Mouse (Mus musculus) CH12.LX (cell line): ENCODE data around the gene Tssk2. TPM values are rescaled to one million over a fixed set of nuclear protein-coding genes. Genes with fewer than 3 reads are reported as not detected.
A peak's percentile ranks its signal among the peaks of the same experiment; 100 is the strongest.

Experiments
- DNase-seq: peaks from one replicate; pipeline ENCODE4 v3.0.0-alpha.2; 2013; ENCODE audit errors: extremely low read depth
- H3K27ac ChIP-seq: 2 replicates; pipeline ENCODE4 v1.5.1; 2012; ENCODE audit warnings: low read depth, mild to moderate bottlenecking, control low read depth, moderate library complexity; ENCODE audit not compliant: insufficient read depth
- H3K27me3 ChIP-seq: replicated peaks from 2 replicates; pipeline ENCODE3; 2012; ENCODE audit warnings: inconsistent platforms
- H3K36me3 ChIP-seq, 2 experiments: replicated peaks in 1 of 2; 2 replicates each; pipeline versions ENCODE3 to v1.6.1; 2012; ENCODE audit warnings: inconsistent platforms in 1 of 2, low read length in 1 of 2, mild to moderate bottlenecking in 1 of 2, mixed read lengths in 1 of 2, moderate library complexity in 1 of 2; ENCODE audit not compliant: control insufficient read depth in 1 of 2, insufficient read depth in 1 of 2
- H3K4me1 ChIP-seq, 2 experiments: 2 replicates each; pipeline ENCODE4 v1.6.1; 2012; ENCODE audit warnings: inconsistent platforms in 1 of 2, moderate library complexity in 1 of 2; ENCODE audit not compliant: insufficient read depth in 2 of 2, control insufficient read depth in 1 of 2
- H3K4me2 ChIP-seq: 2 replicates; pipeline ENCODE4 v1.6.1; 2012; ENCODE audit warnings: low read depth, mild to moderate bottlenecking, control low read depth; ENCODE audit not compliant: poor library complexity, insufficient read depth, severe bottlenecking
- H3K4me3 ChIP-seq, 3 experiments: fragments of 150-350 bp in 1 of 3; sonication (generic) in 1 of 3; replicated peaks in 1 of 3; 2 replicates each; pipeline versions ENCODE3 to v1.5.1; 2011 to 2012; ENCODE audit warnings: low read depth in 2 of 3, low read length in 2 of 3, mild to moderate bottlenecking in 2 of 3, moderate library complexity in 2 of 3, control low read depth in 1 of 3, improper control_type of control experiment in 1 of 3, inconsistent platforms in 1 of 3, mixed read lengths in 1 of 3; ENCODE audit not compliant: poor library complexity in 1 of 3
- H3K79me2 ChIP-seq: replicated peaks from 2 replicates; pipeline ENCODE4 v1.6.1; 2012; ENCODE audit warnings: mild to moderate bottlenecking, moderate library complexity; ENCODE audit not compliant: control insufficient read depth, poor library complexity, insufficient read depth, severe bottlenecking; ENCODE audit errors: extremely low read depth
- H3K9ac ChIP-seq: 2 replicates; pipeline ENCODE4 v1.6.1; 2012; ENCODE audit warnings: low read depth, mild to moderate bottlenecking, control low read depth, moderate library complexity; ENCODE audit not compliant: insufficient read depth
- H3K9me3 ChIP-seq: replicated peaks from 2 replicates; pipeline ENCODE3; 2012; ENCODE audit warnings: low read length, inconsistent platforms, mixed read lengths
- CHD2 ChIP-seq: IDR thresholded peaks from 2 replicates; pipeline ENCODE4 v1.6.1; 2011; ENCODE audit warnings: low read length, improper control_type of control experiment
- CTCF ChIP-seq, 2 experiments: IDR thresholded peaks in 1 of 2; conservative IDR thresholded peaks in 1 of 2; 2 replicates each; pipeline ENCODE4 v1.5.1; 2011 to 2012; ENCODE audit warnings: low read depth in 2 of 2, low read length in 2 of 2, improper control_type of control experiment in 1 of 2, inconsistent platforms in 1 of 2, mild to moderate bottlenecking in 1 of 2, moderate library complexity in 1 of 2
- ELF1 ChIP-seq: IDR thresholded peaks from 2 replicates; pipeline ENCODE4 v1.6.1; 2014; ENCODE audit warnings: low read depth, mild to moderate bottlenecking, inconsistent platforms, low read length, improper control_type of control experiment
- EP300 ChIP-seq: IDR thresholded peaks from 2 replicates; pipeline ENCODE4 v1.6.1; 2011; ENCODE audit warnings: low read length, improper control_type of control experiment
- GABPA ChIP-seq: IDR thresholded peaks from 2 replicates; pipeline ENCODE4 v1.6.1; 2012; ENCODE audit warnings: low read depth, low read length, improper control_type of control experiment, inconsistent platforms; ENCODE audit not compliant: insufficient replicate concordance
- HCFC1 ChIP-seq: IDR thresholded peaks from 2 replicates; pipeline ENCODE4 v1.6.1; 2012; ENCODE audit warnings: low read depth, mild to moderate bottlenecking, inconsistent platforms, low read length, improper control_type of control experiment
- MAZ ChIP-seq: IDR thresholded peaks from 2 replicates; pipeline ENCODE4 v1.6.1; 2012; ENCODE audit warnings: low read depth, mild to moderate bottlenecking, inconsistent platforms, low read length, improper control_type of control experiment, moderate library complexity
- MEF2A ChIP-seq: IDR thresholded peaks from 2 replicates; pipeline ENCODE4 v1.6.1; 2014; ENCODE audit warnings: low read depth, mild to moderate bottlenecking, inconsistent platforms, low read length, improper control_type of control experiment, borderline replicate concordance
- MXI1 ChIP-seq: IDR thresholded peaks from 2 replicates; pipeline ENCODE4 v1.6.1; 2011; ENCODE audit warnings: mild to moderate bottlenecking, low read depth, low read length, improper control_type of control experiment
- NELFE ChIP-seq: IDR thresholded peaks from 2 replicates; pipeline ENCODE4 v1.6.1; 2011; ENCODE audit warnings: low read depth, low read length, improper control_type of control experiment
- NRF1 ChIP-seq: IDR thresholded peaks from 2 replicates; pipeline ENCODE4 v1.6.1; 2014; ENCODE audit warnings: low read depth, mild to moderate bottlenecking, inconsistent platforms, low read length, improper control_type of control experiment, moderate library complexity
- PAX5 ChIP-seq: IDR thresholded peaks from 2 replicates; pipeline ENCODE4 v1.6.1; 2012; ENCODE audit warnings: low read length, inconsistent platforms, mixed read lengths
- POLR2A ChIP-seq: IDR thresholded peaks from 2 replicates; pipeline ENCODE4 v1.6.1; 2011; ENCODE audit warnings: low read depth, mild to moderate bottlenecking, improper control_type of control experiment, low read length
- RAD21 ChIP-seq: IDR thresholded peaks from 2 replicates; pipeline ENCODE4 v1.6.1; 2011; ENCODE audit warnings: low read depth, mild to moderate bottlenecking, low read length, improper control_type of control experiment, moderate library complexity
- RCOR1 ChIP-seq: conservative IDR thresholded peaks from 2 replicates; pipeline ENCODE4 v1.6.1; 2012; ENCODE audit warnings: low read depth, mild to moderate bottlenecking, inconsistent platforms, low read length, improper control_type of control experiment
- SIN3A ChIP-seq: IDR thresholded peaks from 2 replicates; pipeline ENCODE4 v1.6.1; 2012; ENCODE audit warnings: low read length, improper control_type of control experiment, inconsistent platforms
- TBP ChIP-seq: conservative IDR thresholded peaks from 2 replicates; pipeline ENCODE4 v1.6.1; 2011; ENCODE audit warnings: low read depth, low read length, improper control_type of control experiment
- TCF12 ChIP-seq: IDR thresholded peaks from 2 replicates; pipeline ENCODE4 v1.6.1; 2014; ENCODE audit warnings: low read depth, mild to moderate bottlenecking, inconsistent platforms, low read length, improper control_type of control experiment
- UBTF ChIP-seq: IDR thresholded peaks from 2 replicates; pipeline ENCODE4 v1.6.1; 2012; ENCODE audit warnings: low read depth, mild to moderate bottlenecking, inconsistent platforms, low read length, improper control_type of control experiment, moderate library complexity
- USF1 ChIP-seq: IDR thresholded peaks from 2 replicates; pipeline ENCODE4 v1.6.1; 2014; ENCODE audit warnings: low read depth, mild to moderate bottlenecking, inconsistent platforms, low read length, improper control_type of control experiment
- ZC3H11A ChIP-seq: IDR thresholded peaks from 2 replicates; pipeline ENCODE4 v1.6.1; 2012; ENCODE audit warnings: low read depth, mild to moderate bottlenecking, inconsistent platforms, low read length, improper control_type of control experiment
- ZKSCAN1 ChIP-seq: IDR thresholded peaks from 2 replicates; pipeline ENCODE4 v1.6.1; 2012; ENCODE audit warnings: low read depth, inconsistent platforms, low read length, improper control_type of control experiment, borderline replicate concordance
- ZNF384 ChIP-seq: IDR thresholded peaks from 2 replicates; pipeline ENCODE4 v1.6.1; 2012; ENCODE audit warnings: low read depth, low read length, improper control_type of control experiment, inconsistent platforms
- dilution Hi-C: fragments of 300-500 bp; cut with MboI; formaldehyde crosslinking; loops from 2 replicates; pipeline ENCODE4 v1.14.3; 2020; ENCODE audit warnings: low sequenced_read_pairs; ENCODE audit not compliant: extremely low pct_unique_long_range_greater_than_20kb, extremely low pct_ligation_motif_present
- in situ Hi-C: fragments of 300-500 bp; cut with MboI; formaldehyde crosslinking; loops from 3 replicates; pipeline ENCODE4 v1.14.3; 2019; ENCODE audit warnings: low sequenced_read_pairs, low pct_ligation_motif_present, low pct_unique_long_range_greater_than_20kb, mixed read lengths
- polyA plus RNA-seq: library from polyadenylated mRNA; unstranded; fragments of >175 nt; gene quantifications from 2 replicates; pipeline ENCODE4 v1.2.1, GENCODE M21; 2012; ENCODE audit warnings: low read depth; ENCODE audit not compliant: insufficient read length
- total RNA-seq, 2 experiments: library from RNA; depleted of rRNA; stranded (reverse); fragments of 300-350 nt in 1 of 2; fragments of >200 nt in 1 of 2; gene quantifications; 2 replicates each; pipeline ENCODE4 v1.2.3; 2012 to 2014

The Tssk2 gene
- total and polyA plus RNA-seq, 3 experiments: 0.21 TPM; not detected in 2

DNA sequence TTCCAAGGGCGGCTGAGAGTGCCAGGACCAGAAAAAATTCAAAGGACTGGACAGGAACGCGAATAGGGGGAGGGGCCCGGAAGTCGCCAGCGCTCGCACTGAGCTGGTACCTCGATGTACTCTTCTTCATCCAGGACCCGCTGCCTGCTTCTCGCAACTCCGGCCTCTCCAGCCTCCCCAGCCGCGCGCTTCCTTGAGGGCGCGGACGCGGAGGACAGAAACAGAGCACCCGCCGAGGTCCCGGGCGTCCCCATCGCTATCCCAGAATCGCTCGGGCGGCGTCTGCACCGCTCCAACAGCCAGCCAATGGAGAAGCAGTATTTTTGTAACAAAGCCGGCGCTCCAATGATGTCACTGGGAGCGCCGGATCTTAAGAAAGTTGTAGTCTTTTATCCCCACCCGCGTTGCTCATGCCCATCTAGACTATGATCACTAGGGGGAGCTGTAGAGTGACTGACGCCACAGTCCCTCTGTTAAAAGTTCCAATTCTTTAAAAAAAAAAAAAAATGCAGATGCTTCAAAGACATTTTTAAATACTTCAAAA lies 12.7 kb downstream of the Tssk2 start, which contains the start of gene Ess2 (continued):
- TF ChIP-seq USF1 (no peak), MEF2A (peak; percentile 77), GABPA (peak; percentile 56; the same call in 1 of the 2 replicates), CHD2 (peak; percentile 87), POLR2A (peak; percentile 92), ZC3H11A (no peak), EP300 (no peak), ZKSCAN1 (no peak), TBP (peak; percentile 75), RCOR1 (0 out of 2 replicates have a peak, but pooled peaks have one; percentile 42), TCF12 (peak; percentile 64; the same call in 1 of the 2 replicates), MAZ (peak; percentile 61; the same call in 1 of the 2 replicates), SIN3A (peak; percentile 98), ELF1 (peak; percentile 91)

DNA sequence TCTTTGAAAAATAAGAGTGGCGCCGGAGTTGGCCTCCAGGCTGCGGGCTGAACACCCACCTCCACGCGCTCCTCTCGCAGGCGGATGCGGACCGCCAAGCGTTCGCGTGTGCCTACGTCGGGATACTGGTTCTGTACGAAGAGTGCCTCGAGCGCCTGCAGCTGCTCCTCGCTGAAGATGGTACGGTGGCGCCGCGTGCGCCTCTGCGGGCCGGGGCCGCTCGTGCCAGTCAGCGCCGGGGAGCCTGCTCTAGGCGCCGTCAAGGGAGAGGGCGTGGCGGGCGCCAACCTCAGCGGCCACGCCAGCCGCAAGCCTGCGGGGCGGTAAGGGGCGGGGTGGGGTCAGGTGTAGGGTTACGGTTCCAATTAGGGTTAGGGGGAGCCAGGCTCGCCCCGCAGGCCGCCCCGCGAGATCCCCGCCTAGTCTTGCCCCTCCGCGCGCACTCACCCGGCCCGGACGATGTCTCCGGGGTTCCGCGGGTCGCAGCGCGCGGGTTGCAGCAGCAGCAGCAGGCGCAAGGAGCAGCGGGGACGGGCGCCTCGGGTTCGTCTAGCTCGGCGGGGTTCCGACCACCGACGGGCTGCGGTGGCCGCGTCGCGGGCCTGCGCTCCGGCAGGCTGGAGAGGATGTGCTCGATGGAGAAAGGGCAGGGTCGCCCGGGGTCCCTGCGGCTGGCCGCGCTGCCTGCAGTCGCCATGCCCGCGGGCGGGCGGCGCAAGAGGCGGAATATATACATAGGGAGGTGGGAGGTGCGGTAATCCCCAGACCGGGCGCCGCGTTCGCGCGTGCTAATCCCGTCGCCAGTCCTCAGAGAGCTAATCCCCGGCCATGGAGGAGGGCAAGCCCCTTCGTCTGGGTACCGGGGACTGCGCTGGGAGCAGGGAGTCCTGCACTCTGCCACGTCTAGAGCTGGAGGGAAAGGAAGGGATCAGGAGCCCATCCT lies 16.1 kb downstream of the Tssk2 start, which contains the start of gene Gsc2:
Gsc2 (minus strand) TSS at position 753 of the 943 bp plus-strand sequence.
- H3K9ac ChIP-seq: no peak within 1 kb of the TSS
- peaks cover 14% of the 10 kb centered on the region for H3K79me2 ChIP-seq
- no peak for DNase-seq
- H3K36me3 ChIP-seq: peaks cover 0 to 5% of the 10 kb centered on the region in 2 experiments
- no peak within 1 kb of the TSS for H3K4me3 ChIP-seq
- no peak within 1 kb of the TSS for H3K4me2 ChIP-seq
- TF ChIP-seq RCOR1: no peak
- TF ChIP-seq HCFC1: no peak
- no peak for TF ChIP-seq PAX5
- no peak for TF ChIP-seq NRF1
- no peak for TF ChIP-seq MEF2A
- TF ChIP-seq ELF1: no peak
- no peak for TF ChIP-seq NELFE
- TF ChIP-seq CTCF (conservative IDR thresholded peaks at IDR 0.05 in 1 of 2, IDR thresholded peaks at IDR 0.05 in 1 of 2; ENCODE audit: low read depth in 2 of 2, low read length in 2 of 2): no peak
- TF ChIP-seq ZNF384: no peak
- no peak for TF ChIP-seq USF1
- TF ChIP-seq ZKSCAN1: no peak
- TF ChIP-seq CHD2: no peak
- no peak for TF ChIP-seq UBTF
- no peak for TF ChIP-seq MXI1
- TF ChIP-seq EP300: no peak
- no peak for TF ChIP-seq GABPA
- TF ChIP-seq SIN3A: no peak
- no peak for TF ChIP-seq POLR2A
- TF ChIP-seq RAD21: no peak
- TF ChIP-seq TBP: no peak
- TF ChIP-seq, all 38 proteins: peak for 0
- Histone ChIP-seq H3K27me3 (peaks cover 45% of the 10 kb centered on the region), H3K9me3 (peaks cover 12% of the 10 kb centered on the region), H3K27ac (no peak within 1 kb of the TSS), H3K4me1 (peaks cover 4 to 9% of the 10 kb centered on the region in 2 experiments; a peak in 3 of 4 replicates)
- dilution Hi-C loops: no loop called here
- in situ Hi-C loops: loop anchor here (5.0 kb wide), 2 partner anchors 73 to 123 kb away; no protein-coding TSS in a partner anchor
